Mouse (Mus musculus): ENCODE measurements at regions not wholly inside any gene's neighbourhood (a gene's known extent, or its start where the extent isn't known, plus 50 kb on each side); places are given as distances from the start of the nearest gene placed in this dataset.

- no peak for DNase-seq (ENCODE audit: extremely low read depth)
- no peaks in the 10 kb centered on the region for H3K79me2 ChIP-seq (replicated peaks; ENCODE audit: control insufficient read depth, extremely low read depth, insufficient read depth, poor library complexity, severe bottlenecking)
- no peaks in the 10 kb centered on the region for H3K27me3 ChIP-seq (replicated peaks)
- H3K36me3 ChIP-seq (replicated peaks in 1 of 2; ENCODE audit: control insufficient read depth in 1 of 2, insufficient read depth in 1 of 2, low read length in 1 of 2) = no peaks in the 10 kb centered on the region
- no peak for TF ChIP-seq CTCF (conservative IDR thresholded peaks at IDR 0.05 in 1 of 2, IDR thresholded peaks at IDR 0.05 in 1 of 2; ENCODE audit: low read depth in 2 of 2, low read length in 2 of 2)
- TF ChIP-seq NELFE (IDR thresholded peaks at IDR 0.05; ENCODE audit: low read depth, low read length) = no peak
- no peak for TF ChIP-seq EP300 (IDR thresholded peaks at IDR 0.05; ENCODE audit: low read length)
- TF ChIP-seq JUN (IDR thresholded peaks at IDR 0.05; ENCODE audit: insufficient read depth, low read depth, low read length) = no peak
- TF ChIP-seq PAX5 (IDR thresholded peaks at IDR 0.05; ENCODE audit: low read length) = no peak
- no peak for TF ChIP-seq MAX (IDR thresholded peaks at IDR 0.05; ENCODE audit: low read length)
- no peak for TF ChIP-seq BHLHE40 (IDR thresholded peaks at IDR 0.05; ENCODE audit: low read depth, low read length)
- TF ChIP-seq ELF1 (IDR thresholded peaks at IDR 0.05; ENCODE audit: low read depth, low read length) = no peak
- TF ChIP-seq MAFK (IDR thresholded peaks at IDR 0.05; ENCODE audit: insufficient replicate concordance, low read length) = no peak
- TF ChIP-seq E2F4 (IDR thresholded peaks at IDR 0.05; ENCODE audit: insufficient replicate concordance, low read depth, low read length) = no peak
- TF ChIP-seq ZKSCAN1 (IDR thresholded peaks at IDR 0.05; ENCODE audit: borderline replicate concordance, low read depth, low read length) = no peak
- TF ChIP-seq MYC (IDR thresholded peaks at IDR 0.05; ENCODE audit: low read depth, low read length) = no peak
- no peak for TF ChIP-seq SIN3A (IDR thresholded peaks at IDR 0.05; ENCODE audit: low read length)
- no peak for TF ChIP-seq GABPA (IDR thresholded peaks at IDR 0.05; ENCODE audit: insufficient replicate concordance, low read depth, low read length)
- no peak for TF ChIP-seq CHD1 (IDR thresholded peaks at IDR 0.05; ENCODE audit: low read depth, low read length)
- no peak for TF ChIP-seq HCFC1 (IDR thresholded peaks at IDR 0.05; ENCODE audit: low read depth, low read length)
- TF ChIP-seq MEF2A (IDR thresholded peaks at IDR 0.05; ENCODE audit: borderline replicate concordance, low read depth, low read length) = no peak
- TF ChIP-seq CHD2 (IDR thresholded peaks at IDR 0.05; ENCODE audit: low read length) = no peak
- TF ChIP-seq NRF1 (IDR thresholded peaks at IDR 0.05; ENCODE audit: low read depth, low read length) = no peak
- no peak overlapping the region for H3K4me2 ChIP-seq (ENCODE audit: insufficient read depth, low read depth, poor library complexity, severe bottlenecking)
- in situ Hi-C loops (cut with MboI; ENCODE audit: low pct_ligation_motif_present, low pct_unique_long_range_greater_than_20kb, low sequenced_read_pairs) = no loop called here
- H3K4me3 ChIP-seq (replicated peaks in 1 of 3; ENCODE audit: low read depth in 2 of 3, low read length in 2 of 3, poor library complexity in 1 of 3) = no peak overlapping the region
- H3K4me1 ChIP-seq (ENCODE audit: control insufficient read depth in 1 of 2, insufficient read depth in 2 of 2) = peaks cover 3 to 22% of the 10 kb centered on the region in 2 experiments; a peak in 3 of 4 replicates
- H3K9me3 ChIP-seq (replicated peaks; ENCODE audit: low read length) = no peaks in the 10 kb centered on the region
- H3K9ac ChIP-seq (ENCODE audit: insufficient read depth, low read depth) = no peak overlapping the region
- H3K27ac ChIP-seq (ENCODE audit: insufficient read depth, low read depth) = no peak overlapping the region
- dilution Hi-C loops (cut with MboI; ENCODE audit: extremely low pct_ligation_motif_present, extremely low pct_unique_long_range_greater_than_20kb, low sequenced_read_pairs) = no loop called here
Observed at GRCm38 (mm10) chr5:64460891-64461290, 304.8 kb downstream of the Tbc1d1 start.

GRCm38 (mm10) chr5:64461592-64461991 lies 305.5 kb downstream of the Tbc1d1 start:
- in situ Hi-C loops (cut with MboI; ENCODE audit: low pct_ligation_motif_present, low pct_unique_long_range_greater_than_20kb, low sequenced_read_pairs) = no loop called here
- dilution Hi-C loops (cut with MboI; ENCODE audit: extremely low pct_ligation_motif_present, extremely low pct_unique_long_range_greater_than_20kb, low sequenced_read_pairs) = no loop called here
- H3K9ac ChIP-seq (ENCODE audit: insufficient read depth, low read depth) = no peak overlapping the region
- TF ChIP-seq CHD1 (IDR thresholded peaks at IDR 0.05; ENCODE audit: low read depth, low read length) (no peak), CTCF (conservative IDR thresholded peaks at IDR 0.05 in 1 of 2, IDR thresholded peaks at IDR 0.05 in 1 of 2; ENCODE audit: low read depth in 2 of 2, low read length in 2 of 2) (no peak), USF2 (conservative IDR thresholded peaks at IDR 0.05; ENCODE audit: low read depth, low read length) (no peak), SIN3A (IDR thresholded peaks at IDR 0.05; ENCODE audit: low read length) (no peak)
- no peak overlapping the region for H3K4me3 ChIP-seq (replicated peaks in 1 of 3; ENCODE audit: low read depth in 2 of 3, low read length in 2 of 3, poor library complexity in 1 of 3)
- no peak overlapping the region for H3K27ac ChIP-seq (ENCODE audit: insufficient read depth, low read depth)
- H3K9me3 ChIP-seq (replicated peaks; ENCODE audit: low read length) = no peaks in the 10 kb centered on the region
- no peaks in the 10 kb centered on the region for H3K27me3 ChIP-seq (replicated peaks)
- DNase-seq (ENCODE audit: extremely low read depth) = no peak
- H3K4me1 ChIP-seq (ENCODE audit: control insufficient read depth in 1 of 2, insufficient read depth in 2 of 2) = peaks cover 3 to 19% of the 10 kb centered on the region in 2 experiments; a peak in 3 of 4 replicates
- no peaks in the 10 kb centered on the region for H3K36me3 ChIP-seq (replicated peaks in 1 of 2; ENCODE audit: control insufficient read depth in 1 of 2, insufficient read depth in 1 of 2, low read length in 1 of 2)
- H3K79me2 ChIP-seq (replicated peaks; ENCODE audit: control insufficient read depth, extremely low read depth, insufficient read depth, poor library complexity, severe bottlenecking) = no peaks in the 10 kb centered on the region
- no peak overlapping the region for H3K4me2 ChIP-seq (ENCODE audit: insufficient read depth, low read depth, poor library complexity, severe bottlenecking)

All from CH12.LX (cell line).